In genomic region chr12:84996083-84996496, GRCm38 (mm10) we compare ENCODE assay signal across 8 mouse cellular contexts. TPM values are rescaled to one million over a fixed set of nuclear protein-coding genes. Genes with fewer than 3 reads are reported as not detected.
DNase-seq lines count a peak whose midpoint lies in the region; ATAC-seq and TF ChIP-seq lines count a peak whose summit lies in the region.

Gene Ylpm1, plus strand, starts transcription at chr12:84996321.

- no peak; the same call in 1 of the 2 replicates for TF ChIP-seq EP300 in liver, embryonic 14.5 days (IDR thresholded peaks at IDR 0.05; ENCODE audit: low read depth)
- TF ChIP-seq EP300 in stomach, postnatal 0 days (optimal IDR thresholded peaks at IDR 0.05), result no peak

- peak within 1 kb of the TSS; percentile 94 for H3K4me2 ChIP-seq in heart, embryonic 15.5 days
- H3K4me2 ChIP-seq in liver, embryonic 14.5 days (ENCODE audit: low read depth), result peak within 1 kb of the TSS; percentile 80
- H3K4me2 ChIP-seq in neural tube, embryonic 11.5 days (ENCODE audit: low read depth), result peak within 1 kb of the TSS; percentile 59
- peak within 1 kb of the TSS; percentile 90 for H3K4me2 ChIP-seq in stomach, postnatal 0 days (replicated peaks; ENCODE audit: low read depth)

- H3K36me3 ChIP-seq in forebrain, embryonic 10.5 days (replicated peaks), result peaks cover 30% of the 10 kb centered on the region
- H3K36me3 ChIP-seq in heart, embryonic 15.5 days, result no peaks in the 10 kb centered on the region
- no peaks in the 10 kb centered on the region for H3K36me3 ChIP-seq in liver, embryonic 14.5 days (replicated peaks; ENCODE audit: control insufficient read depth, insufficient read depth, low read depth)
- no peaks in the 10 kb centered on the region for H3K36me3 ChIP-seq in neural tube, embryonic 11.5 days (ENCODE audit: control insufficient read depth, insufficient read depth, low read length)
- H3K36me3 ChIP-seq in stomach, postnatal 0 days (ENCODE audit: control insufficient read depth, insufficient read depth, low read length), result no peaks in the 10 kb centered on the region

- peak within 1 kb of the TSS; percentile 97 for H3K27ac ChIP-seq in forebrain, embryonic 10.5 days
- peak within 1 kb of the TSS; percentile 83 for H3K27ac ChIP-seq in heart, embryonic 15.5 days
- peak within 1 kb of the TSS; percentile 49 for H3K27ac ChIP-seq in liver, embryonic 14.5 days
- H3K27ac ChIP-seq in neural tube, embryonic 11.5 days (ENCODE audit: low read depth, low read length), result peak within 1 kb of the TSS; percentile 69
- H3K27ac ChIP-seq in stomach, postnatal 0 days (replicated peaks), result peak within 1 kb of the TSS; percentile 86

- under 1% methylated on average over 45 of the region's 45 CpGs for WGBS in forebrain, embryonic 10.5 days
- under 1% methylated on average over 45 of the region's 45 CpGs for WGBS in heart, embryonic 15.5 days
- WGBS in liver, embryonic 14.5 days (ENCODE audit: insufficient replicate concordance), result under 1% methylated on average over 45 of the region's 45 CpGs
- WGBS in neural tube, embryonic 11.5 days, result under 1% methylated on average over 45 of the region's 45 CpGs
- under 1% methylated on average over 45 of the region's 45 CpGs for WGBS in stomach, postnatal 0 days

- ATAC-seq in heart, embryonic 15.5 days (replicated peaks; ENCODE audit: insufficient number of reproducible peaks, insufficient read depth, low FRiP score, low read depth), result peak; percentile 98
- peak; percentile 97 for ATAC-seq in liver, embryonic 14.5 days (ENCODE audit: insufficient read depth)
- peak; percentile 96 for ATAC-seq in neural tube, embryonic 11.5 days (ENCODE audit: insufficient read depth, low FRiP score, low TSS enrichment)
- peak; percentile 98 for ATAC-seq in stomach, postnatal 0 days (ENCODE audit: low FRiP score, low TSS enrichment)

- no peaks in the 10 kb centered on the region for H3K27me3 ChIP-seq in forebrain, embryonic 10.5 days (ENCODE audit: poor library complexity, severe bottlenecking)
- H3K27me3 ChIP-seq in heart, embryonic 15.5 days, result no peaks in the 10 kb centered on the region
- no peaks in the 10 kb centered on the region for H3K27me3 ChIP-seq in liver, embryonic 14.5 days (ENCODE audit: control insufficient read depth, insufficient read depth, low read length)
- H3K27me3 ChIP-seq in neural tube, embryonic 11.5 days (ENCODE audit: control insufficient read depth, insufficient read depth, low read length), result no peaks in the 10 kb centered on the region
- no peaks in the 10 kb centered on the region for H3K27me3 ChIP-seq in stomach, postnatal 0 days (ENCODE audit: control insufficient read depth, insufficient read depth, low read length)

- H3K9me3 ChIP-seq in forebrain, embryonic 10.5 days, result no peaks in the 10 kb centered on the region
- no peaks in the 10 kb centered on the region for H3K9me3 ChIP-seq in heart, embryonic 15.5 days (replicated peaks)
- H3K9me3 ChIP-seq in liver, embryonic 14.5 days (ENCODE audit: control insufficient read depth, low read length), result no peaks in the 10 kb centered on the region
- no peaks in the 10 kb centered on the region for H3K9me3 ChIP-seq in neural tube, embryonic 11.5 days (ENCODE audit: control insufficient read depth, low read length)
- H3K9me3 ChIP-seq in stomach, postnatal 0 days (ENCODE audit: control insufficient read depth, low read length), result no peaks in the 10 kb centered on the region

- TF ChIP-seq CTCF in liver, embryonic 14.5 days (IDR thresholded peaks at IDR 0.05; ENCODE audit: low read depth), result peak; percentile 69
- peak; percentile 73 for TF ChIP-seq CTCF in stomach, postnatal 0 days (IDR thresholded peaks at IDR 0.05; ENCODE audit: low read depth)

- DNase-seq in CD8-positive naive resting alpha-beta T cell, adult 2 months (ENCODE audit: low read depth in 2 of 2, low spot score in 2 of 2), result peak; percentile 95 to 97
- DNase-seq in c-Kit-positive CD71-negative TER-119-negative erythroid progenitor cells, embryonic 14.5 days (ENCODE audit: low read depth), result peak; percentile 96
- DNase-seq in forebrain, embryonic 10.5 days (ENCODE audit: extremely low spot score, low spot score), result peak; percentile 97
- peak; percentile 98 for DNase-seq in kidney, postnatal 25 days
- DNase-seq in liver, embryonic 14.5 days (ENCODE audit: low read depth in 3 of 3, low spot score in 3 of 3), result peak; percentile 91 to 94 (median 92)
- peak; percentile 97 for DNase-seq in neural tube, embryonic 11.5 days (ENCODE audit: low spot score)
- peak; percentile 97 for DNase-seq in stomach, postnatal 0 days (ENCODE audit: low spot score)

- peaks cover 25% of the 10 kb centered on the region for H3K4me1 ChIP-seq in forebrain, embryonic 10.5 days
- H3K4me1 ChIP-seq in heart, embryonic 15.5 days (replicated peaks), result peaks cover 23% of the 10 kb centered on the region
- peaks cover 15 to 16% of the 10 kb centered on the region in 2 experiments for H3K4me1 ChIP-seq in liver, embryonic 14.5 days (replicated peaks; ENCODE audit: control insufficient read depth in 2 of 2, insufficient read depth in 2 of 2, low read length in 1 of 2)
- H3K4me1 ChIP-seq in neural tube, embryonic 11.5 days (ENCODE audit: control insufficient read depth, insufficient read depth, low read length), result peaks cover 17% of the 10 kb centered on the region
- H3K4me1 ChIP-seq in stomach, postnatal 0 days (replicated peaks; ENCODE audit: control insufficient read depth, insufficient read depth), result no peaks in the 10 kb centered on the region; the same call in 1 of the 2 replicates

- H3K9ac ChIP-seq in heart, embryonic 15.5 days, result peak within 1 kb of the TSS; percentile 95
- H3K9ac ChIP-seq in liver, embryonic 14.5 days (replicated peaks), result peak within 1 kb of the TSS; percentile 85
- peak within 1 kb of the TSS; percentile 96 for H3K9ac ChIP-seq in neural tube, embryonic 11.5 days (ENCODE audit: low read length)
- peak within 1 kb of the TSS; percentile 94 for H3K9ac ChIP-seq in stomach, postnatal 0 days (ENCODE audit: low read length)

- H3K4me3 ChIP-seq in forebrain, embryonic 10.5 days, result peak within 1 kb of the TSS; percentile 100
- peak within 1 kb of the TSS; percentile 87 for H3K4me3 ChIP-seq in heart, embryonic 15.5 days
- peak within 1 kb of the TSS; percentile 83 to 92 for H3K4me3 ChIP-seq in liver, embryonic 14.5 days (ENCODE audit: insufficient read depth in 1 of 2, low read depth in 2 of 2, low read length in 2 of 2)
- peak within 1 kb of the TSS; percentile 94 for H3K4me3 ChIP-seq in neural tube, embryonic 11.5 days (ENCODE audit: low read depth, low read length)
- peak within 1 kb of the TSS; percentile 89 for H3K4me3 ChIP-seq in stomach, postnatal 0 days (ENCODE audit: low read depth, low read length)

RNA-seq across cellular contexts. Expression of gene Ylpm1, which starts in this region (rescaled TPM):
- polyA plus RNA-seq in forebrain, embryonic 10.5 days (2016; fragmentation: Nextera tagmentation; extraction: Ambion mirVana), result 34.2 and 37.2 TPM in 2 replicates
- 16.3 and 18.3 TPM in 2 replicates for polyA plus RNA-seq in heart, embryonic 15.5 days (2015; fragmentation: Nextera tagmentation; extraction: Ambion mirVana)
- polyA plus RNA-seq in liver, embryonic 14.5 days (2012; rRNA removed), result 6.4 and 9.8 TPM in 2 replicates
- 8.3 and 9.7 TPM in 2 replicates for polyA plus RNA-seq in liver, embryonic 14.5 days (2014; fragmentation: Nextera tagmentation; extraction: Ambion mirVana)
- 44.8 and 46.1 TPM in 2 replicates for polyA plus RNA-seq in neural tube, embryonic 11.5 days (2014; fragmentation: Nextera tagmentation; extraction: Ambion mirVana)
- polyA plus RNA-seq in stomach, postnatal 0 days (2015; fragmentation: Nextera tagmentation; extraction: Ambion mirVana), result 9.2 and 10.5 TPM in 2 replicates

Comparison
In these comparisons a context has a peak if more than half of its experiments do, and no peak if none do; other contexts are left out.
1. Peak in every context shown above with its lines: DNase-seq, ATAC-seq, H3K4me3 ChIP-seq and H3K27ac ChIP-seq.